Mouse (Mus musculus) naive thymus-derived CD4-positive, alpha-beta T cell, adult 2 months (primary cell): ENCODE data around the gene Borcs6.
"Not testable (repeated sequence)": the region's sequence is repeated elsewhere in the genome, so short reads cannot be mapped to it uniquely, and the experiment has no call there.

Source experiments
- DNase-seq: peaks from one replicate; pipeline ENCODE4 v3.0.0-alpha.2; 2011; ENCODE audit warnings: low read depth

The Borcs6 gene

DNA sequence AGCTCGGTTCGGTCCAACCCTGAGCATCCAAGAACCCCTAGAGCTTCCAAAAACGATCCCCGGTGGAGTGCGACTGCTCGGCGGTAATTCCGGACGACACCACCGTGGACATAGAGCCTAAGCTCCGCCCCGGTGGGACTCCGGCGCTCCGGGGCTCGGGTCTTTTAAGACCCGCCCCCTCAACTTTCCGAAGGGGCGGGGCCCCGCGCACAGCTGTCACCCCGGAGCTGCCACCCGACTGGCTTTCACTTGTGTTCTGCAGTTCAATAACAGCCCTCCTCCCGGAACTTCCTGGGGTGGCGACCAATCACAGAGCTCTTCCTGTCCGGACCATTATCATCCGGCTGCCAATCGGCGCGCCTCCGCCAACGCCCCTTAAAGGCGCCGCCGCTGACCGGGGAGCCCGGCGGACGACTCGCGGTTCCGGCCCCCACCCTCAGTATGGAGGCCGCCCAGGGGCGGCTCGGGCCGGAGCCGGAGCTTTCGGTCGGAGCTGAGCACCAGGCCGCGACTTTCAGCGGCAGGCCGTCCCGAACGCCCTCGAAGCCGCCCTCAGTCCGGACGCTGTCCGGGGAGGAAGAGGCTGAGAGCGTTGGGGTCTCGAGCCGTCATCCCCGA is at the start of gene Borcs6:
TSS of gene Borcs6 (plus strand) at position 361 of the 618 bp plus-strand sequence.
- DNase-seq = peak; percentile 95

DNA sequence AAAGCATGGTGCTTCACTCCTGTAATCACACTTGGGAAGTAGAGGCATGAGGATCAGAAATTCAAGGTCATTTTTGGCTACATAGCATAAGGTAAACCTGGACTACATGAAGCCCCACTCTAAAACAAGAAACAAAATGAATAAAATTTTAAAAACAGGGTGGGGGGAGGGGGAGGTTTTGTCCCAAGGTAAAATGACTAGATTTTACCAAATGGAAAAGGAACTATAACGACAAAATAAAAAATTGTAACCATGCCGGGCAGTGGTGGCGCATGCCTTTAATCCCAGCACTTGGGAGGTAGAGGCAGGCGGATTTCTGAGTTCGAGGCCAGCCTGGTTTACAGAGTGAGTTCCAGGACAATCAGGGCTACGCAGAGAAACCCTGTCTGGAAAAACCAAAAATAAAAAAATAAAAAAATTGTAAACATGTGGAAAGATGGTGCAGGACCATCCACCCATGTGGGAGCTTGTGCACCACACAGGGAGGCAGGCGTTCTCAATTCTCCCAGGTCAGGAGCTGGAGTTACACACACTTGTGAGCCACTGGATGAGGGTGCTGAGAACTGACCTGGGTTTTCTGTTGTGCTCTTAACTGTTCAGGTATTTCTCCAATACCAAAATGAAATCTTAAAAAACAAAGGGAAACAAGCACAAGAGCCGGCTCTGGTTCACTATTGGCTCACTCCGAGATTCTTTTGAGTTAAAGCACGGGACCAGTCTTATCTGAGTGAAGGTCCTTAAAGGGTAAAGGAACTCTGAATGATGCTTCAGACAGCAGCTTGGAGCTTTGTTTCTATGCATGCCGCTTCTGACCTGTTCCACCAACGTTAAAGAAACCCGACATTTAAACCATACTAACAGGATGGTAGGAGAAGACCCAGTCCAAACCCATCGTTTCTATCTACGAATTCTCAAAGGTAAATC is 48.9 kb upstream of the Borcs6 start:
- DNase-seq = no peak

DNA sequence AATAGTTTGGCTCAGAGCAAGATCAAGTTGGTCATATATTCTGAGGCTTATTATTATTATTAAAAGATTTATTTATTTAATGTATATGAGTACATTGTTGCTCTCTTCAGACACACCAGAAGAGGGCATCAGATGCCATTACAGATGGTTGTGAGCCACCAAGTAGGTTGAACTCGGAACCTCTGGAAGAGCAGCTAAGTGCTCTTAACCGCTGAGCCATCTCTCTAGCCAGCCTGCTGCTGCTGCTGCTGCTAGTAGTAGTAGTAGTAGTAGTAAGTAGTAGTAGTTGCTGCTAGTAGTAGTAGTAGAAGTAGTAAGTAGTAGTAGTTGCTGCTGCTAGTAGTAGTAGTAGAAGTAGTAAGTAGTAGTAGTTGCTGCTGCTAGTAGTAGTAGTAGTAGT is 48.1 kb upstream of the Borcs6 start:
- DNase-seq = not testable (repeated sequence)

DNA sequence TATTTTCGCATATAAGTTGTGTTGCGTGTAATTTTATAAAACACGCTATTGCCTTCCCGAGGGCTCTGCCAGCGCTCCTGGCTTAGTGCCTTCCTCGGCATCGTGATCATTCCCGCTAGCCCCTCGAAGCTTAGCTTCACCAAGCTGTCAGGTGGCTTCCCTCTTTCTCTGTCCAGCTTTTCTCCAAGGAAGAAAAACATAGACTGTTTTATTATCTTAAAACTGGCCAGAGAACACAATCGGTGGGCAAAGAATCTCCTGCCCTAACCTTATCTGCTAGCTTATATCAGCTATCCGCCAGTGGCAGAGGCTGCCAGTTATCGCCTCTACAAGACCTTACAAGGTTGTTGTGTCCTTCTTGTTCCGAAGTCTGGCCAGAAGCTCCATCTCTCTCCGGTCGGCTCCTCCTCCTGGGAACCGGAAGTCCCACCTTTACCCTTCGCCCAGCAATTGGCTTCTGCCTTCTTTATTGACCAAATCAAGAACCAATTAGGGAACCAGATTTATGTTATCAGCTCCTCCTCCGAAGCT is 47.4 kb upstream of the Borcs6 start:
- peak; percentile 87 for DNase-seq

DNA sequence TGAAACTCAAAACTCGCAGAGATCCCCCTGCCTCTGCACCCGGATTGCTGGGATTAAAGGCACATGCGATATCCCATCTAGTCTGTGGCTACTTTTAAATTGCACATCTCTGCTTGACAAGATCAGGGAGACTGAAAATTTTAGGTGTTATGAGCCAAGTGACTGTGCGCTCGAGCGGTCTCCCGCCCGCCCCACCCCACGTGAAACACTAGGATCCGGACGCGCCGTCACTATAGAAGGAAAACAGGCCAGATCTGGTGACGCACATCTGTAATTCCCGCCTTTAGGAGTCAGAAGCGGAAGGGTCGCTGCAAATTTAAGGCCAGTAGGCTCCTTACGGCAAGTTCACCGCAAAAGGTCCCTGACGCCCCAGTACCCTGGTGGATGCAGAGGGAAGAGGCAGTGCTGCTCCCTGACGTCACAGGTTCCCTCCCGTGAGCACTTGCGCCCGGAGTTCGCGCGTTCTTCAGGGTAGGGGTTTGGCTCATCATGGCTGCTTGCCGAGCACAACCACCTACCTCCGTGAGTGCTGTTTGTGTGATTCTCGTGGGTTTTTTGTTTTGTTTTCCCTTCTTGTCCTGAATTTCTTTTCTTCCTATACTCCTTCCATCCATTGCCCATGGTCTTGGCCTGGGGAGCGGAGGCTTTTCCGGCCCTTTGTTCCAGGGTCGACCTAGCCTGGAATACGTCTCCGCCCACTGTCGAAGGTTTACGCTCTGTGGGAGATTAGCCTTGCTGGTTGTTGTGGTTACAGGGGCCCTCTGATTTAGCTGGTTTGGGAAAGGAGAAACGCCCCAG is 43.7 kb upstream of the Borcs6 start, which contains the start of gene Ctc1:
TSS of gene Ctc1 (plus strand) at position 268 of the 798 bp plus-strand sequence.
- DNase-seq = peak; percentile 94

DNA sequence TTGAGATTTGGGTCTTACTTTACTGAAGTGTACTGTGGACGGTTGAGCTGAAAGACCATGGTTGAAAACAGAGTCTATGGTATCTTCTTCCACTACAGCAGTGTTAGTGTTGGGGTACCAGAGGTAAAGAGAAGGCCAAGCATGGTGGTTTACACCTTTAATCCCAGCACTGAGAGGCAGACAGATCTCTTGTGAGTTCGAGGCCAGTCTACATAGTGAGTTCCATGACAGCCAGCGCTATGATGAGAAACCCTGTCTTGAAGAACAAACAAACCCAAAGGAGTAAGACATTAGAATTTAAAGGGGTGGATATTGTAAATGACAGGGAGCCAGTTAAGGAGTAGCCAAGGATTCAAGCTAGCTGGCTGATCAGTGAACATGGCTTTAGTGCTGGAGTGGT is 42.8 kb upstream of the Borcs6 start:
- DNase-seq = no peak

DNA sequence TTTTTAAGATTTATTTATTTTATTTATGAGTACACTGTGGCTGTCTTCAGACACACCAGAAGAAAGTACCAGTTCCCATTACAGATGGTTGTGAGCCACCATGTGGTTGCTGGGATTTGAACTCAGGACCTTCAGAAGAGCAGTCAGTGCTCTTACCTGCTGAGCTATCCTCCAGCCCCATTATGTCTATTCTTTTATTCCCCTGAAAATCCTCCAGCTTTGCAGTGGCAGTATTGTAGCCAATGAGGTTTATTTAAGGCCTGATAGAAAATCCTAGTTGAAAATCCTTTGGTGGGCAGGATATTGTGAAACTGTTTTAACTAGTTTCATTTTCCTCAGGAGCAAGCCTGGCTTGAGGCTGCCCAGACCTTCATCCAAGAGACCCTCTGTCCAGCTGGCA is 38.8 kb upstream of the Borcs6 start:
- no peak for DNase-seq

DNA sequence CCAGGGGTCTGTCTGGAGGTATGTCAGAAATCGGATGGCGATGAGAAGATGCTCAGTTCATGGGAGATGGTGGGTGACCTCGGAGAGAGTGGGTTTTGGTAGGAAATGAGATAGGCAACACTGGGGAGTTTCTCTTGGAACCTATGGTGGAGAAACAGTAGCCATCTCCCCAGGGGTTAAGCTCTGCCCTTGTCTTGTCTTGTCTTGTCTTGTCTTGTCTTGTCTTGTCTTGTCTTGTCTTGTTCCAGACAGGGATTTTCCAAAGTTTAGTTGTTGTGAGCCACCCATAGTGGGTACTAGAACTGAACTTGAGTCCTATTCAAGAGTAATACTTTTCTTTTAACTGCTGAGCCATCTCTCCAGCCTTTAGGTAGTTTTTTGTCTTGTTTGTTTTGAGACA is 33.0 kb upstream of the Borcs6 start:
- no peak for DNase-seq

DNA sequence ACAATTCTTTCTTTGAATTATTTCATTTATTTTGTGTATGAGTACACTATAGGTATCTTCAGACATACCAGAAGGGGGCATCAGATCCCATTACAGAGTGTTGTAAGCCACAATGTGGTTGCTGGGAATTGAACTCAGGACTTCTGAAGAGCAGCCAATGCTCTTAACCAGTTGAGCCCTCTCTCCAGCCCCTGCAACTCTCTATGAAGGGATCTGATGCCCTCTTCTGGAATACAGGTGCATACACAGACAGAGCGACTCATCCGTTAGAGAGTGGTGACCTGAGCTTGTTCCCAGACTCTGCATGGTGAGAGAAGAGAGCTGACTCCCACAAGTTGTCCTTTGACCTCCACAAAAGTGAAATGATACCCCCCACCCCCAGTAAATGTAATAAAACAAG is 30.7 kb upstream of the Borcs6 start:
- DNase-seq = no peak

DNA sequence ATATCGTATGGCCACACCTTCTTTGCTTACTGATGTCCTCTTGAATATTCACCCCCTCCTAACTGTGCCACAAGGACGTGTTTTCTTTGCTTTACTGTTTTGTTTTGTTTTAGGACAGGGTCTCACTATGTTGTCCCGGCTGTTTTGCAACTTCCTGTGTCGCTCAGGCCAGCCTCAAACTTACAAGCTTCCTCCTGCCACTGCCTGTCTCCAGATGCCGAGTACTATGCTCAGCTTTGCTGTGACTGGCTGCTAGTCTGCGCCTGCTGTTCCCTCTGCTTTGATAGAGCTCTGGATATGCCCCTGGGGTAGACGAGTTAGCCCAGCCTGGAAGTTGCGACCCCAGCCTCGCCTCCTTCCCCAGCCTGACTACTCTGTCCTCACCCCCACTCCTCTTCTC is 26.0 kb upstream of the Borcs6 start:
- no peak for DNase-seq

DNA sequence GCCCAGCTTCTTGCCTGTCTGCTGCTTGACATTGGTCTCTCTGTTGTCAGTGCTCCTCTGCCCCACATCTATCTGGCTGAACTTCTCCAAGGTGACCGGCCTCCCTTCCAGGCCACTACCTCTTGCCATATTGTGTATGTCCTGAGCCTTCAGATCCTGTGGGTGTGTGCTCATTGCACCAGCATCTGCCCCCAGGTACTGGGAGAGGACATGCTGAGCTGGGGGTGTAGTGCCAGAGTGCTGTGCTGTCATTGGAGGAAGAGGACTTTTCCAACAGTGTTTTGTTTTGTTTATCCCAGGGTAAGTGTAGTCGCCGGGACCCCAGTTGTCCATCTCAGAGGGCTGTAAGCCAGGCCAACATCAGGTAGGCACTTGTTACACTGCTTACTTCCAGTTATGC is 24.9 kb upstream of the Borcs6 start:
- no peak for DNase-seq

DNA sequence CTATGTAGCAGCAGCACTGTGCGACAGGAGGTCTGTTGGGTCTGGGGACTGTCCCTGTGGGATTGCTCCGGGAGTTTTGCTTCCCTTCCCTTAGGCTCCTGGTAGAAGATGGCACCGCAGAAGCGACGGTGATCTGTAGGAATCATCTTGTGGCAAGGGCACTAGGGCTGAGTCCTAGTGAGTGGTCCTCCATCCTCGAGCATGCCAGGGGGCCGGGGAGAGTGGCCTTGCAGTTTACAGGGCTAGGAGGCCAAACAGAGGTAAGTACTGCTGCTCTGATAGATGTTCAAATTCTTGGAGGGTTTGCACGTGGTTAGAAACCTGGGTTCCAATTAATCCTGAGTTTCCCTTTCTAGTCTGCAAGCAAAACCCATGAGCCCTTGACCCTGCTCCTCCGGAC is 24.1 kb upstream of the Borcs6 start:
- DNase-seq = no peak

DNA sequence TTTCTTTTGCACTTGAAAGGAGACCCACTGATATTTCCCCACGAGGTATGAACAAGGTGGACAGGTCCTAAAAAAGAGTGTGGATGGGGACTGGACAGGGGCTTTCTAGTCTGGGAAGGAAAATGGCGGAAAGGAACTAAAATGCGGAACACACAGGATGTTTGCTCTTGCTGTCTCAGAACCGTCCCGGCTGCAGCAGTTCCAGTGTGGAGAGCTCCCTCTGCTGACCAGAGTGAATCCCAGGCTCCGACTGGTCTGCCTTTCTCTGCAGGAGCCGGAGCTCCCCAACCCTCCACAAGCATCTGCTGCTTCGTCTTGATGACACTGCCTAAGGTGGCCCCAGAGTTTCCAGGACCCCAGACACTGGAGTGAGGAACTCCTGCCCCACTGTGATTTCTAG is 23.7 kb upstream of the Borcs6 start:
- peak; percentile 85 for DNase-seq

DNA sequence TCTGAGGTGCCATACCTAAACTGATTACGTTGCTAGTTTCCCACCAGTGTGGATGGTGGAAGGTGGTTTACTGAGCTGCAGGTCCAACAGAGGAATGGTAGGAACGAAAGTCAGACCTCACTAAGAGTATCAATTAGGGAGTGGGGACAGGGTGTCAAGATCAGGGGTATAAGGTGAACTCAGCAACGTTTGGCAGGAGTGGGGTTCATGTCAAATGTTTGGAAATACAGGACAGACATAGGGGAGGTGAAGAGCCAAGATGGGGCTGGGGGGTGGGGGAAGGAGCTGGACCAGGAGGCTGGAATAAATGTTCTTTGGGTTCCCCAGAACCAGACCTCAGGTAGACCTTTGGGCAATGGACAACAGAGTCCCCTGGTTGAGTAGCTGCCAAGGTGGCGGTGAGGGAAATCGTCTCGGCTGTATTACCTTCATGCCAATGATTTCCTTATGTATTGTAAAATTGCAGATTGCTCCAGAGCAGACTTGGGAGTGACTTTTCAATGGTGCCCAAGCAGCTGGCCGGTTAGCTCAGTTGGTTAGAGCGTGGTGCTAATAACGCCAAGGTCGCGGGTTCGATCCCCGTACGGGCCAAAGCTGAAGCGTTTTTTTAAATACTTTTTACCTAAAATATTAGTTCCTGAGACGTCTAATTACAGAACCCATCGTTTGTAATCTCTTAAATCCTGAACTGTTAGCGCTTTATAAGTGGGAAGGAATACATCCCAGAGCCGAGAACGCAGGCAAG is 22.9 kb upstream of the Borcs6 start:
- DNase-seq = peak; percentile 92

DNA sequence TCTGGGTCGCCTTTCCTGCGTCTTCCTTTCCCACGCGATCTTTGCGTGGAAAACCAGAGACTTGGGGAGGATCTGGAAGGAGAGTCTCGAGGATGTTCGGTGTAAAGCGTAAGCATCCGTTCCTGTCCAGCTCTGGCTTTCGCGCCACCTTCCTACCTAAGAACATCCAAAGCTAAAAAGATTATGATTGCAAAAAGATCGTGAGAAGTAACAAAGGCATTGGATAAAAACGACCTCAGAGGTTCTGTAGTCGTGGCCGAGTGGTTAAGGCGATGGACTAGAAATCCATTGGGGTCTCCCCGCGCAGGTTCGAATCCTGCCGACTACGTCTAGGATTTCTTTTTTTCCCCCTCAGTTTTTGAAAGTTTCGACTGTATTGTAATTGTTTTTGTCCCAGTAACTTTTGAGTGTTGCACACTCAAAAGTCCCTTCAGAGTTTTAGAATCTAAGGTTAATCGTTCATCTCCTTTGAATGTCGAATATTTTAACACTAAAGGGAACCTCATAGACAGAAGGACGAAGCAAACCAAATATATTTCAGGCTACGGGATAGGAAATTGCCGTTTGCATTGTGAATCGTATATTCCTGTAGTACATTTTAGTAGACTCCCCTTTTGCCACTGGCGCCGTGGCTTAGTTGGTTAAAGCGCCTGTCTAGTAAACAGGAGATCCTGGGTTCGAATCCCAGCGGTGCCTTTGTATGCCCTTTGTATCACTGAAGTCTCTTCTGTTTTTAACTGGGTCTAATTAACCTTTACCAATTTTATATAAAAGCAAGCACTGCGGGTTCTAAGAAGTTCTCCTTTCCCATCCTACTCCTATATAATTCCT is 22.1 kb upstream of the Borcs6 start:
- DNase-seq = peak; percentile 95

DNA sequence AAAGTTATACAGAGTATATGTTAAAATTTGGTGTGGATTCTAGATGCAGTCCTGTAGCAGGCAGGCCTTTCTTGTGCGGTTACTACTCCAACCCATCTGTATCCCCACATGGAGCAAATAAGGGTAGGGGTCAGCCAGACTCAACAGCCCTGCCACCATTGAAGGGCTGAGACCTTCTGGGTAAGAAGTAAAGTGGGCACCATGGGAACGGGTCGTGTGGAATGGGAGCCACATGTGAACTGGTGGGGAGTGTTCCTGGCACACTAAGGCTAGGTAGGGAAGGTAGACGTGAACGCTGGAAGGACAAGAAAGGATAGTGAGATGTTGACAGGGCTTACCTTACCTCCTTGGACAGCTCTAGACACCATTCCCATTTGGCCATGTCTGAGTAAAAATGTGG is 21.3 kb upstream of the Borcs6 start:
- DNase-seq = no peak

DNA sequence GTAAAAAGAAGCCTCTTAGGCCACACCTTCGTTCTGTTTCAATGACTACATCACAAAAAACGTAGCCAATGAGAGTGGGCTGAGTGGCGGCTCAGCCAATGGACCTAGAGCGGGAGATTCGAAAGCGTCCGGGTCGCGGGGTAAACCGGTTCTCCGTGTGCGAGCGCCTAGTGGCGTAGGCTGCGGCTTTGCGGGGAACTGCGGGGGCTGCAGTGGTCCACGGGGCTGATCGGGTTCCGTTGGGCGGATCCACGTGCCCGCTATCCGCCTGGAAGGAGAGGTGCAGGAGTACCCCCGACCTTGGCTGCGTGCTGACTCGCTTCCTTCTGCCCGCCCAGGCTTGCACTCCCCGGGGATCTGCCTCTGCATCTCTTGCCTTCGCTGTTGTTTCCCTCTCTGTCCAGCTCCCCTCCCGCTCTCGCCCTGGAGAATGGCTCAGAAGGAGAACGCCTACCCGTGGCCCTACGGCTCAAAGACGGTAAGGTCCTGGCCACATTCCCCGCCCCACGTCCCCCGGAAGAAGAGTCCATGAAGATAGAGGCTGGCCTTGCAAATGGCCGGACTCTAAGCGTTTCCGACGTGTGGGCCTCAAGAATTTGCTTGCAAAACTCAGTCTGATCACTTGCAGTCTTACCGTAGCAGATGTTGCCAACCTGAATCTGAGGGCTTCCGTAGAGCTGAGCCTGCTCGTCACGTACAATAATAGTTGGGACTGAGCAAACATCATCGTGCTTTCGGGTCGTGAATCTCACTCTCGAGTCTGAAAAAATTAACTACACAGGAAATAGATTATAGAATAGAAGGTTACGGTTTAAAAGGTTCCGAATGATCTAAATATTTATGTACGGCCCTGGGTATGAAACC is 13.8 kb upstream of the Borcs6 start, which contains the start of gene Aurkb:
TSS of gene Aurkb (plus strand) at position 117 of the 864 bp plus-strand sequence.
- peak; percentile 92 for DNase-seq

DNA sequence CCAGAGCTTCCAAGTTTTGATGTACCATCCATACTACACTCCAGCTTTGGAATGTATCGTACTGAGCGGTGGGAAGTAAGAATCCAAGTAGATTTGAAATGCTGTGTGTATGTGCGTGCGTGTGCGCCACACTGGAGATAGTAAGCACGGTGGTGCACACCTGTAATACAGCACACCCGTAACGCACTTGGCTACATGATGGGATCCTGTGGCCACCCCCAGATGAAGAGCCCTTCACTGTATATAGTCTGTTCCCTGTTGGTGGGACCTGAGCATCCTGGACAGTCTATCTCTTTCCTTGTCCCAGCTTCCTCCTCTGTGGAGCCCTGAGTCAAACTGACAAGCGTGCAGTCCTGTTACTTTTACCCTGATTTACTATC is 13.1 kb upstream of the Borcs6 start:
- peak; percentile 27 for DNase-seq

DNA sequence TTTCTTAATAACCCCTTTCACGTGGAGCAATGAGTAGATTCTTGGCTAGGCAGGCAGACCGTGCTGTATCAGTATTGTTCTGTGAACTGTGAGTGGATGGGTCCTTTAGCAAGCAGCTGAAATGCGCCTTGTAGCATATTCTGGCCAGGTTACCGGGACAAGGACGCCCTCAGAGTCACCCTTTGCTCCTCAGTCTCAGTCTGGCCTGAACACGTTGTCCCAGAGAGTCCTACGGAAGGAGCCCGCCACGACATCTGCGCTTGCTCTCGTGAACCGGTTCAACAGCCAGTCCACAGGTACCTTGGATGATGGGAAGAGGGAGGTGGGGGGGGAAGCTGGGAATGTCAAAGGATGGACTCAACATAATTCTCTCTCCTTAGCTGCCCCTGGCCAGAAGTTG is 11.9 kb upstream of the Borcs6 start:
- no peak for DNase-seq

DNA sequence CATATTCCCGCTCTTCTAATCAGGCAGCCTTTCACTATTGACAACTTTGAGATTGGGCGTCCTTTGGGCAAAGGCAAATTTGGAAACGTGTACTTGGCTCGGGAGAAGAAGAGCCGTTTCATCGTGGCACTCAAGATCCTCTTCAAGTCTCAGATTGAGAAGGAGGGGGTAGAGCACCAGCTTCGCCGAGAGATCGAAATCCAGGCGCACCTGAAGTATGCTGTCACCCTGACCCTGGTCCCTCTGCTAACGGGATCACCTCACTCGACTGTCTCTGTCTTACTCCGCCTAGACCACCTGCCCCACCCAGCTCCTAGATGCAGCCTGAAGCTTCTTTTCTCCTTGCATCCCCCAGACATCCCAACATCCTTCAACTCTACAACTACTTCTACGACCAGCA is 11.4 kb upstream of the Borcs6 start:
- DNase-seq = no peak
